Mouse (Mus musculus): ENCODE measurements at regions not wholly inside any gene's neighbourhood (a gene's known extent, or its start where the extent isn't known, plus 50 kb on each side); places are given as distances from the start of the nearest gene placed in this dataset.

GRCm38 (mm10) chr12:54257776-54258433 lies 54.2 kb upstream of the Egln3 start:
- H3K9me3 ChIP-seq (ENCODE audit: control insufficient read depth, low read length), result no peaks in the 10 kb centered on the region
- no peak overlapping the region for H3K4me2 ChIP-seq (replicated peaks; ENCODE audit: low read depth, low read length, severe bottlenecking)
- H3K27ac ChIP-seq (replicated peaks; ENCODE audit: low read depth, low read length), result no peak overlapping the region
- H3K9ac ChIP-seq (ENCODE audit: low read depth, low read length, severe bottlenecking), result no peak overlapping the region
- no peaks in the 10 kb centered on the region for H3K27me3 ChIP-seq (ENCODE audit: control insufficient read depth, insufficient read depth, low read length)
- no peak for TF ChIP-seq POLR2A (IDR thresholded peaks at IDR 0.05; ENCODE audit: borderline replicate concordance, extremely low read depth, insufficient read depth, insufficient read length)
- H3K4me3 ChIP-seq (replicated peaks; ENCODE audit: low read length), result no peak overlapping the region
- DNase-seq (ENCODE audit: low spot score), result no peak
- H3K36me3 ChIP-seq (ENCODE audit: control insufficient read depth, insufficient read depth, low read length), result no peaks in the 10 kb centered on the region
- ATAC-seq (ENCODE audit: low FRiP score, low read depth), result no peak
- WGBS, result 63% methylated on average over 7 of the region's 7 CpGs
- peaks cover 14% of the 10 kb centered on the region; the same call in 1 of the 2 replicates for H3K4me1 ChIP-seq (ENCODE audit: control insufficient read depth, insufficient read depth, low read length)

GRCm38 (mm10) chr12:54256506-54257128 lies 53.0 kb upstream of the Egln3 start:
- WGBS, result 80% methylated on average over 6 of the region's 6 CpGs
- Histone ChIP-seq H3K4me2 (replicated peaks; ENCODE audit: low read depth, low read length, severe bottlenecking) (no peak overlapping the region), H3K27me3 (ENCODE audit: control insufficient read depth, insufficient read depth, low read length) (no peaks in the 10 kb centered on the region), H3K9me3 (ENCODE audit: control insufficient read depth, low read length) (no peaks in the 10 kb centered on the region), H3K4me1 (ENCODE audit: control insufficient read depth, insufficient read depth, low read length) (0 out of 2 replicates have a peak, but pooled peaks cover 4% of the 10 kb centered on the region), H3K4me3 (replicated peaks; ENCODE audit: low read length) (no peak overlapping the region), H3K36me3 (ENCODE audit: control insufficient read depth, insufficient read depth, low read length) (no peaks in the 10 kb centered on the region), H3K9ac (ENCODE audit: low read depth, low read length, severe bottlenecking) (no peak overlapping the region), H3K27ac (replicated peaks; ENCODE audit: low read depth, low read length) (no peak overlapping the region)
- ATAC-seq (ENCODE audit: low FRiP score, low read depth) (no peak), DNase-seq (ENCODE audit: low spot score) (no peak)
- TF ChIP-seq POLR2A (IDR thresholded peaks at IDR 0.05; ENCODE audit: borderline replicate concordance, extremely low read depth, insufficient read depth, insufficient read length), result no peak

Data from limb, embryonic 14.5 days (tissue).